Mouse (Mus musculus) heart, embryonic 11.5 days (tissue): ENCODE measurements around the gene Otos. TPM values are rescaled to one million over a fixed set of nuclear protein-coding genes. Genes with fewer than 3 reads are reported as not detected.
A peak's percentile ranks its signal among the peaks of the same experiment; 100 is the strongest.

ENCODE experiments used
- ATAC-seq: fragments of 200-750 bp; cut with Nextera tagmentation; replicated peaks from 2 replicates; pipeline ENCODE4 v1.8.0; 2017; ENCODE audit warnings: moderate library complexity; ENCODE audit not compliant: insufficient number of reproducible peaks, low FRiP score, low TSS enrichment
- H3K27ac ChIP-seq: fragments of 300-500 bp; sonication (generic); 2 replicates; pipeline ENCODE4 v1.5.1; 2014; ENCODE audit warnings: mild to moderate bottlenecking, low read depth, low read length
- H3K27me3 ChIP-seq: fragments of 300-500 bp; sonication (generic); 2 replicates; pipeline ENCODE4 v1.6.1; 2014; ENCODE audit warnings: mild to moderate bottlenecking, low read length, mixed read lengths; ENCODE audit not compliant: control insufficient read depth, insufficient read depth
- H3K36me3 ChIP-seq: fragments of 300-500 bp; sonication (generic); 2 replicates; pipeline ENCODE4 v1.6.1; 2014; ENCODE audit warnings: mild to moderate bottlenecking, low read length, moderate library complexity, mixed read lengths; ENCODE audit not compliant: control insufficient read depth, insufficient read depth
- H3K4me1 ChIP-seq: fragments of 300-500 bp; sonication (generic); 2 replicates; pipeline ENCODE4 v1.6.1; 2014; ENCODE audit warnings: low read length; ENCODE audit not compliant: control insufficient read depth, insufficient read depth
- H3K4me2 ChIP-seq: fragments of 300-500 bp; sonication (generic); 2 replicates; pipeline ENCODE4 v1.6.1; 2014; ENCODE audit warnings: mild to moderate bottlenecking, moderate library complexity
- H3K4me3 ChIP-seq: fragments of 300-500 bp; sonication (generic); 2 replicates; pipeline ENCODE4 v1.5.1; 2014; ENCODE audit warnings: low read depth, low read length
- H3K9ac ChIP-seq: fragments of 300-500 bp; sonication (generic); 2 replicates; pipeline ENCODE4 v1.6.1; 2014; ENCODE audit warnings: mild to moderate bottlenecking, low read depth, low read length, moderate library complexity
- H3K9me3 ChIP-seq: fragments of 300-500 bp; sonication (generic); replicated peaks from 2 replicates; pipeline ENCODE4 v1.6.1; 2016; ENCODE audit warnings: low read length; ENCODE audit not compliant: control insufficient read depth
- WGBS: fragments of 180-500 bp; shearing (Covaris S2); extraction: QIAGEN DNeasy Blood & Tissue Kit; methylation state at CpG from one replicate; pipeline ENCODE4 v1.1.7; 2014; ENCODE audit not compliant: insufficient replicate concordance; 5-methylcytosine and 5-hydroxymethylcytosine counted together
- polyA plus RNA-seq: library from polyadenylated mRNA; unstranded; fragments of >200 nt; fragmentation: Nextera tagmentation; extraction: Ambion mirVana; gene quantifications from 2 replicates; pipeline ENCODE4 v1.2.1, GENCODE M21; 2014

Otos gene
- polyA plus RNA-seq, 1 experiment from 2014 or later = not detected

DNA sequence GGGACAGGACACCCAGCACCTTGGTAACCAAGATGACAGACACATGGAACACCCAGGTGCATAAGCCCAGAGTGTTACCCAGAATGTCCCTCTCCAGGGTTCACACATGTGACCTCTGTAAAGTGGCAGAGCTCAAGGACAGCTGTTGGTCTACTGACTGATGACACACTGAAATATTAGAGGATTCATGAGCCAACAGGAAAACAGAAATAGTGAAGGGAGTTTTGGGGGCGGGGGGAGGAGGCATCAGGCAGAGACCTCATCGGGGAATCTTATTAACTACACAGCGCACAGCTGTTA is 28.0 kb upstream of the Otos start:
- Histone ChIP-seq H3K4me3 (no peak overlapping the region), H3K9ac (no peak overlapping the region), H3K9me3 (no peaks in the 10 kb centered on the region)

DNA sequence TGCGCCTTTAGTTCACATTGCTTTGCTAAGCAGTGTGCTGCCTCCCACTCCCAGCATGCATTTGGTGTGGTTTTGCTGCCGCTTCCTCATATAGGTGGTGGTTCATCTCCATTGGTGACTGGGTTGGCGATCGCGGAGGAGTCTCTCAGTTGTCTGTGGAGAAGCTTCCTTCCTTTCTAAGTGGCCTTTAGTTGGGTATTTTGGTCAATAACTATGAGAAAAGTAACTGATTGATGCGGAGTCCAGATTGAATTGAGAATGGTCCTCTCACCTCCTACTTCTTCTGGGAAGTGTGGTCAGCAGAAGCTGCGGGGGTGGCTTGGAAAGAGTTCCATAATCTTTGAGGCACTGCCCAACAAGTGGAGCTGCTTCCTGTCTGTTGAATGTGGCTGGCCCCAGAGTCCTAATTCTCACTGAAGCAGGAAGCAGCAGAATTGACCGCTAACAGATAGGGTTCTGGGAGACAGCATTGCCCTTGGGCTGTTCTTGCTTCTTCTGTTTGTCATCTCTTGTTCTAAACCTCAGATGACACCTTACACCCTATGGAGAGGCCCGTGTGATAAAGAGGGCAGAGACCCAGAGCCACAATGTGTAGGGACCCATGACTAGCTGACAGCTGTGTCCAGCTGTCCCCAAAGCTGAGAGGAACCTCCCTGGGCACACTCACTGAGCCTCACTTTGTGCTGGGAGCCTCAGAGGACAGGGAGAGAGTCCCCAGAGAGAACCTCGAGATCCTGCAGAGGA is 27.5 kb upstream of the Otos start:
- Histone ChIP-seq H3K4me2 (no peak overlapping the region), H3K9me3 (no peaks in the 10 kb centered on the region), H3K36me3 (no peaks in the 10 kb centered on the region), H3K4me1 (peaks cover 6% of the 10 kb centered on the region; the same call in 1 of the 2 replicates), H3K27me3 (peaks cover 16% of the 10 kb centered on the region), H3K27ac (no peak overlapping the region), H3K9ac (no peak overlapping the region), H3K4me3 (no peak overlapping the region)
- 0 out of 2 replicates have a peak, but pooled peaks have one; percentile 35 for ATAC-seq
- 66% methylated on average over 10 of the region's 10 CpGs for WGBS

More for the DNA sequence above, 28.0 kb upstream of the Otos start:
- ATAC-seq = no peak
- no peak overlapping the region for H3K27ac ChIP-seq
- H3K4me1 ChIP-seq = peaks cover 6% of the 10 kb centered on the region; the same call in 1 of the 2 replicates
- no peak overlapping the region for H3K4me2 ChIP-seq
- no peaks in the 10 kb centered on the region for H3K36me3 ChIP-seq
- peaks cover 16% of the 10 kb centered on the region for H3K27me3 ChIP-seq
- 82% methylated on average over 3 of the region's 3 CpGs for WGBS

DNA sequence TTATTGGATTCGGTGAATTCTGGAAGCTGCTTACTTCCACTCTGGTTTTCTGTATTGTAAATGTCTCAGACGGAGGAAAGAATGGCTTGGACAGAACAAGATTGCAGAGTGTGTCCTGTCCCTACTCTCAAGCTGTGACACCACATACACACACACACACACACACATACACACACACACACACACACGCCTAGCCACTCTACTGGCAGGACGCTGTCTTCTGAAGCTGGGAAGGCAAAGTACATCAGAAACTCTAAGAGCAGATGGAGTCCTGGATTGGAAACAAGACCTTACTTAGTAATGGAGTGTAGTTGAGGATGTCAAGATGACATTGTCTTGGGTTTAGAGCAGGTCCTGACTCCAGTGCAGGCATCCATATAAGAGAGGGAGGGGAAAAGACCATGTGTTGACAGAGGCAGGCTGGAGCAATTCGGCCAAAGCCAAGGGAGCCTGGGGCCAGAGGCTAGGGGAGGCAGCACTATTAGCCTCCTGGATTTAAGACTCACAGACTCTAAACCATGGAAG is 24.7 kb upstream of the Otos start:
- WGBS = 70% methylated on average over 5 of the region's 5 CpGs
- no peaks in the 10 kb centered on the region for H3K4me1 ChIP-seq
- H3K36me3 ChIP-seq = no peaks in the 10 kb centered on the region
- H3K4me3 ChIP-seq = no peak overlapping the region
- H3K9me3 ChIP-seq = no peaks in the 10 kb centered on the region
- H3K9ac ChIP-seq = no peak overlapping the region
- no peak overlapping the region for H3K4me2 ChIP-seq
- H3K27me3 ChIP-seq = peaks cover 8% of the 10 kb centered on the region; the same call in 1 of the 2 replicates
- ATAC-seq = no peak
- H3K27ac ChIP-seq = no peak overlapping the region

DNA sequence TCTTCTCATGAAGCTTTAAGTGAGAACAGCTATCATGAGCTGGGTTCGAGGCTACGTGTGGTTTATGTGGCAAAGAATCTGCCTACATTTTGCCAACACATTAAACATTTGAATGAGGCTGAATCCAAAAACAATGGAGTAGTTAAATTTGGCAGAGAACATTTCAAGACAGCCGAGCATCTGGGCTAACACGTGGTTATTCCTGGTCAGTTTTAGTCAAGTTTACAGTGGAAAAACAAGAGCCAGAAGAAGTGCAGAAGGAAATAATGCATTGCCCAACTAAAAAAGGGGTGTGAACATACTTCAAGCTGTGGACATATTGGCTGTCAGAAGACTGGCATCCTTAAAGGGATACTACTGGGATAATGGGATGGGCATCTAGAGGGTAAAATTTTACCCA is 22.7 kb upstream of the Otos start:
- no peak for ATAC-seq
- WGBS = 74% methylated on average over 4 of the region's 4 CpGs

DNA sequence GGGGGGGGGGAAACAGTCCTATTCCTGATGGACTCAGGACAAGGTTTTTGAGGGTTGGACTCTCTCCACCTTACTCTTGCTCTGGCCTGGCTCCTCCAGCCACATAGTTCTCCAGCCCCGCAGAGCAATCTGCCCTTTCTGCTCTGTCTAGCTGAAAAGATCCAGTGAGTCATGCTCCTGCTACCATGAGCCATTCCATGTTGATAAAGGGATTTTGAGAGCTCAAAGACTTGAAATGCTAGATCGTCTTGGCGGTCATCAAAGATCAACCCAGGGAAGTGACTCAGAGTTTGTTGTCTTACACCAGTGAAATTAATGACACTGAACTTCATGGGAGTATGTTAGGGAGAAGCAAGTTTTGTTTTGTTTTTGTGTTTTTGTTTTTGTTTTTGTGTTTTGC is 20.8 kb upstream of the Otos start:
- H3K27ac ChIP-seq = no peak overlapping the region
- H3K9ac ChIP-seq = no peak overlapping the region
- H3K4me1 ChIP-seq = no peaks in the 10 kb centered on the region
- H3K4me3 ChIP-seq = no peak overlapping the region
- 81% methylated on average over 3 of the region's 3 CpGs for WGBS
- ATAC-seq = no peak
- H3K36me3 ChIP-seq = no peaks in the 10 kb centered on the region
- no peak overlapping the region for H3K4me2 ChIP-seq
- H3K27me3 ChIP-seq = peaks cover 6% of the 10 kb centered on the region; the same call in 1 of the 2 replicates
- H3K9me3 ChIP-seq = no peaks in the 10 kb centered on the region

More for the DNA sequence above, 22.7 kb upstream of the Otos start:
- Histone ChIP-seq H3K4me3 (no peak overlapping the region), H3K4me2 (no peak overlapping the region), H3K9me3 (no peaks in the 10 kb centered on the region), H3K36me3 (no peaks in the 10 kb centered on the region), H3K4me1 (no peaks in the 10 kb centered on the region), H3K27ac (no peak overlapping the region), H3K9ac (no peak overlapping the region), H3K27me3 (peaks cover 8% of the 10 kb centered on the region; the same call in 1 of the 2 replicates)

DNA sequence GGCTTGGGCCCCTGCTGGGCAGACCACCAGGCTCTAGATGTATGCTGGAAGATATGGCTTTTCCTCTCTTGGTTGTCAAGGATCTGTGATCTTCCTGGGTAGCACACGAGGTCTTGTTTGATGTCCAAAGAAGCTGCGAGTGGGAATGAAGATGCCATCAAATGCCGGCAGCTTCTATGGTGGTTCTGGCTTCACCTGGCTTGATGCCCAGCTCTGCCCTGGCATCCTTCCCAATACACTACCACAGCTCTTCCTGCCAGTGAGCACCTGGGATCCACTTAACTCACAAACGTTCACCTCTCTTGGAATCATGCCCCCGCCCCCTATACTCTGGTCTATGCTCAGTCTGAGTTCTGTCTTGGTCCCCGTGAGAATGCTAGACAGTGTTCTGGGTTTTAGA is 18.5 kb upstream of the Otos start:
- ATAC-seq = no peak
- 75% methylated on average over 6 of the region's 6 CpGs for WGBS
- Histone ChIP-seq H3K9me3 (no peaks in the 10 kb centered on the region), H3K9ac (no peak overlapping the region), H3K4me3 (no peak overlapping the region), H3K27ac (no peak overlapping the region), H3K36me3 (no peaks in the 10 kb centered on the region), H3K4me1 (no peaks in the 10 kb centered on the region), H3K27me3 (no peaks in the 10 kb centered on the region), H3K4me2 (no peak overlapping the region)

DNA sequence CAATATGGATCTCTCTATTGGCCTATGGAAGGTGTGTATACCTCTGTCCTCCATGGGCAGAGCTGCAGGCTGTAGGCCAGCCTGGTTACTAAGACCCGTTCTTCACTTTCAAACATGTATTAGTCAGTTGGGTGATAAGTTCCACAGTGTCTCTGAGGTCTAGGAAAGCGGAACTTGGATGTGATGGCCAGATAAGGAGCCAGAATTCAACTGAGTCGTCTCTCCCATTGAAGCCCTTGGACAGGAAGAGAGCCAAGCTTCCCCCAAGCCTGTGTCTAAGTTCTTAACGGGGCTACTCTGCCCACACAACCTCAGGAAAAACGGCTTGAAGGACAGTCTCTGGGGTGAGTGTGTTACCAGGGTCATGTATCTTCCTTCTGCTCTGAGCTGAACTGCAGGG is 10.8 kb upstream of the Otos start:
- Histone ChIP-seq H3K4me1 (no peaks in the 10 kb centered on the region), H3K27ac (no peak overlapping the region), H3K4me2 (no peak overlapping the region), H3K36me3 (no peaks in the 10 kb centered on the region), H3K4me3 (no peak overlapping the region), H3K9me3 (no peaks in the 10 kb centered on the region), H3K9ac (no peak overlapping the region), H3K27me3 (peaks cover 10% of the 10 kb centered on the region; the same call in 1 of the 2 replicates)
- 45% methylated on average over 5 of the region's 5 CpGs for WGBS
- no peak for ATAC-seq

DNA sequence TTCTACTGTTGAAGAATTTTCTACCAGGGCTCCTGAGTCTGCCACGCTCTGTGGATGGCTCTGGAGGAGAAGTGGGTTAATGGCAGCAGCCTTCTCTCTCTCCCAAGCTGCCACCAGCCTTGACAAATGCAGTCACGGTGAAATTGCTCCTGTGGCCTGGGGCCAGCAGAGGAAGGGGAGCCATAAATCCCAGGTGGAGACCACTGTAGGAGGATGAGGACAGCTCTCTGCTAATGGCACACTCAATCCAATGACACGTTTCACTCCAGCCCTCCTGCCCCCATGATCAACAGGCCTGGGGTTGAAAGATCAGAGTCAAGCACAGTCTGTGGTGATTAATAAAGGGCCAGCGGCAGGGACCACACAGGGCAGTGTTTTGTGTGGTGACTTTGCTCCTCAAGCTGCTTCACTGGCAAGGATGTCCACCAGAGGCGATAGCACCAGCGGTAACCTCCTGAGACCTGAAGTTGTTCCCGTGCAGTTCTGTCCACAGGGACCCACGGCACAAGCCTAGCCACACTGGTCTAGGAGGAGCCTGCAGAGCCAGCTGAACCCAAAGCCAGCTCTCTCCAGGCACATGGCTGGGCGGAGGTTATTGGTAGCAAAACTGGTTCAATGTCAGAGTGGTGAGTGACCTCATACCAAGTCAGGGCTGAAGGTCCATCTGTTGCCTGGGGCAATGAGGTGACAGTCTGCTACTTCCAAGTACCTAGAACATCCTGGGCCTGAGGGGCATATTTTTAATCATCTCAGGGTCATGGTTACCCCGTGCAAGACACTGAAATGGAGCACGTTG is 8.6 kb upstream of the Otos start:
- no peaks in the 10 kb centered on the region for H3K36me3 ChIP-seq
- no peaks in the 10 kb centered on the region for H3K9me3 ChIP-seq
- no peak overlapping the region for H3K4me3 ChIP-seq
- H3K27ac ChIP-seq = no peak overlapping the region
- 71% methylated on average over 11 of the region's 11 CpGs for WGBS
- no peak overlapping the region for H3K4me2 ChIP-seq
- no peak for ATAC-seq
- no peak overlapping the region for H3K9ac ChIP-seq
- peaks cover 16% of the 10 kb centered on the region; the same call in 1 of the 2 replicates for H3K27me3 ChIP-seq
- no peaks in the 10 kb centered on the region for H3K4me1 ChIP-seq
